Mouse (Mus musculus): ENCODE data around the gene Hoxb5.

- TF ChIP-seq TAL1 (conservative IDR thresholded peaks at IDR 0.05; ENCODE audit: low read depth, low read length) (no peak), CTCF (IDR thresholded peaks at IDR 0.05; ENCODE audit: low read depth, low read length) (no peak), GATA1 (IDR thresholded peaks at IDR 0.05; ENCODE audit: borderline replicate concordance, low read length) (no peak)
These were observed 35.9 kb upstream of the Hoxb5 start for GRCm38 (mm10) chr11:96267021-96267920.
